Mouse (Mus musculus) layer of hippocampus, postnatal 36 days (tissue): Measurements from ENCODE around the gene Boll. TPM values are rescaled to one million over a fixed set of nuclear protein-coding genes. Genes with fewer than 3 reads are reported as not detected.

Experiments
- DNase-seq, 2 experiments: peaks; one replicate each; pipeline ENCODE4 v3.0.0; 2022
- total RNA-seq, 2 experiments: library from RNA; stranded (reverse); gene quantifications; 2 replicates each; pipeline ENCODE4 v1.2.3; 2021

Boll gene
- total RNA-seq, 2 experiments from 2014 or later = 0.83 TPM; not detected in 1

DNA sequence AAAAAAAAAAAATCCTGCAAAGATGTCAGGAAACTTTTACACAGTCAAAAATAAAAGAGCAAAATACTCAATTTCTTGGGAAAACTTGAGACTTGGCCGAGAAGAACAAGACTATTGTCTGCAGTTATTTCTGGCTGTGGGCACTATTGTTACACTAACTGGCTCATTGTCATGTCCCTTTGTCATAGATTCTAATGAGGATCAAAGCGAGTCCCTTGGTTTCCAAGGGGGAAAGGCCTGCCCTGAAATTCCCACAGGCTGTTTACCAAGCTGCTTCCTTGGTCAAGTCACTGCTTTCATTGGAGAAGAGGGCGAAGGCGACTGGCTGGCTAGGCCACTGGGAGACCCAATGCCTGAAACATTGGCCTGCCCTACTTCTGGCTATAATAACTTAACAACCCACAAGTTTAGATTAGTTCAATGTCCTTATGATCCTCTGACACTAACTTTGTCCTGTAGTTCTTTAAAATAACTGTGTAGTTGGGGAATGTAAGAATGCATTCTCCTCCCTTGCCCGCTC, 157.4 kb downstream of the Boll start:
- no peak for DNase-seq

- DNase-seq = no peak
Observed at GRCm38 (mm10) chr1:55201850-55202752, 161.2 kb downstream of the Boll start.

GRCm38 (mm10) chr1:55198719-55199118, 164.6 kb downstream of the Boll start:
- no peak for DNase-seq

Other genes with a start within 250 kb of the Boll start
- 10 to 100 TPM; 54.6 to 62.5 TPM for gene Mob4, start 232.2 kb downstream of the Boll start, total RNA-seq
- 10 to 100 TPM; 31.8 to 34.1 TPM for gene Rftn2, start 136.7 kb downstream of the Boll start, total RNA-seq
- gene Mars2, start 126.3 kb downstream of the Boll start, total RNA-seq = 1 to 10 TPM; 9.6 to 10.0 TPM
- 10 to 100 TPM; 29.0 to 33.1 TPM for gene Plcl1, start 42.5 kb upstream of the Boll start, total RNA-seq